Mouse (Mus musculus) heart, adult 8-10 months (tissue): ENCODE measurements at regions not wholly inside any gene's neighbourhood (a gene's known extent, or its start where the extent isn't known, plus 50 kb on each side); places are given as distances from the start of the nearest gene placed in this dataset.
A peak's percentile ranks its signal among the peaks of the same experiment; 100 is the strongest.

Source experiments
- DNase-seq: peaks from one replicate; pipeline ENCODE4 v3.0.0; 2022; ENCODE audit warnings: low spot score

- DNase-seq: peak; percentile 51
These were observed 51.1 kb upstream of the 1700012B07Rik start for GRCm38 (mm10) chr11:109878931-109879330.
